Comparison of ENCODE assay signal across 11 mouse cellular contexts in genomic region chr1:36129126-36129525, GRCm38 (mm10).
DNase-seq lines count a peak whose midpoint lies in the region; ATAC-seq and TF ChIP-seq lines count a peak whose summit lies in the region.
"Had no signal": no experiment of that assay in that cellular context is flagged by ENCODE, and none has a peak within 500 bp of the region (broad histone marks: within the 10 kb centered on the region; RNA-seq: fewer than 3 reads in every experiment).

No protein-coding gene starts in this region.

- H3K4me1 ChIP-seq in lung, embryonic 14.5 days (ENCODE audit: insufficient read depth): no peaks in the 10 kb centered on the region; the same call in 1 of the 2 replicates
- no peaks in the 10 kb centered on the region for H3K4me1 ChIP-seq in lung, adult 2 months (ENCODE audit: control insufficient read depth, insufficient read depth, low read length)
- peaks cover 77% of the 10 kb centered on the region for H3K4me1 ChIP-seq in liver, embryonic 13.5 days (replicated peaks)

- H3K9ac ChIP-seq in lung, embryonic 14.5 days: no peak overlapping the region
- H3K9ac ChIP-seq in liver, embryonic 13.5 days: peak overlapping the region; percentile 18; the same call in 1 of the 2 replicates

- H3K27ac ChIP-seq in lung, embryonic 14.5 days (ENCODE audit: low read depth): no peak overlapping the region
- H3K27ac ChIP-seq in liver, embryonic 13.5 days: peak overlapping the region; percentile 90
- H3K27ac ChIP-seq: gastrocnemius, adult 2 months had no signal

- TF ChIP-seq CTCF in lung, embryonic 14.5 days (IDR thresholded peaks at IDR 0.05; ENCODE audit: low read depth): no peak
- no peak for TF ChIP-seq CTCF in lung, adult 2 months (IDR thresholded peaks at IDR 0.05; ENCODE audit: insufficient read depth, low read length)

- H3K27me3 ChIP-seq in lung, embryonic 14.5 days (ENCODE audit: insufficient read depth, low read length): no peaks in the 10 kb centered on the region
- 0 out of 2 replicates have a peak, but pooled peaks cover 2% of the 10 kb centered on the region for H3K27me3 ChIP-seq in liver, embryonic 13.5 days
- H3K27me3 ChIP-seq in splenic B cell, adult 2 months (ENCODE audit: control insufficient read depth, insufficient read depth, low read length, poor library complexity, severe bottlenecking): no peaks in the 10 kb centered on the region

- TF ChIP-seq POLR2A in lung, adult 2 months (IDR thresholded peaks at IDR 0.05; ENCODE audit: borderline replicate concordance, extremely low read depth, low read depth, low read length): no peak

- no peak overlapping the region for H3K4me2 ChIP-seq in lung, embryonic 14.5 days
- H3K4me2 ChIP-seq in liver, embryonic 13.5 days: no peak overlapping the region

- no peak for ATAC-seq in lung, embryonic 14.5 days (ENCODE audit: insufficient read depth)
- peak; percentile 68 for ATAC-seq in granulocyte monocyte progenitor cell, adult 5-6 weeks (replicated peaks; ENCODE audit: poor library complexity, severe bottlenecking)
- ATAC-seq in liver, embryonic 13.5 days (ENCODE audit: low read depth): no peak

- H3K9me3 ChIP-seq in lung, embryonic 14.5 days (ENCODE audit: low read depth, low read length): no peaks in the 10 kb centered on the region
- H3K9me3 ChIP-seq in liver, embryonic 13.5 days (replicated peaks): no peaks in the 10 kb centered on the region

- no peaks in the 10 kb centered on the region for H3K36me3 ChIP-seq in lung, embryonic 14.5 days (ENCODE audit: insufficient read depth)
- H3K36me3 ChIP-seq in liver, embryonic 13.5 days: no peaks in the 10 kb centered on the region
- no peaks in the 10 kb centered on the region for H3K36me3 ChIP-seq in splenic B cell, adult 2 months (ENCODE audit: control insufficient read depth, insufficient read depth, low read length, poor library complexity, severe bottlenecking)

- DNase-seq in lung, embryonic 14.5 days: peak; percentile 30
- no peak for DNase-seq in lung, adult 2 months
- no peak for DNase-seq in liver, embryonic 13.5 days
- DNase-seq in splenic B cell, adult 2 months (ENCODE audit: low read depth, low spot score): peak; percentile 54
- no peak for DNase-seq in gastrocnemius, adult 18-20 months (ENCODE audit: low spot score)
- no peak for DNase-seq in gastrocnemius, postnatal 14 days
- DNase-seq in thymus, postnatal 36 days: no peak
- DNase-seq: cerebellum, postnatal 14 days; gastrocnemius, adult 2 months; layer of hippocampus, postnatal 36 days had no signal

- 42% methylated on average over 4 of the region's 4 CpGs for WGBS in lung, embryonic 14.5 days
- 19% methylated on average over 4 of the region's 4 CpGs for WGBS in lung, adult 2 months
- WGBS in liver, embryonic 13.5 days (ENCODE audit: insufficient replicate concordance): 13% methylated on average over 4 of the region's 4 CpGs

- H3K4me3 ChIP-seq in lung, embryonic 14.5 days (ENCODE audit: low read depth, low read length): no peak overlapping the region
- no peak overlapping the region for H3K4me3 ChIP-seq in lung, adult 2 months (replicated peaks; ENCODE audit: extremely low read depth, low read depth, low read length)
- H3K4me3 ChIP-seq in liver, embryonic 13.5 days (replicated peaks): no peak overlapping the region
- H3K4me3 ChIP-seq: gastrocnemius, adult 2 months had no signal

- intact Hi-C loops in gastrocnemius, postnatal 14 days (cut with DNase I; ENCODE audit: low total_unique reads): no loop called here

Comparison
In these comparisons a context has a peak if more than half of its experiments do, and no peak if none do; other contexts are left out.
1. DNase-seq: peak in lung, embryonic 14.5 days (single experiment) and splenic B cell, adult 2 months (single experiment); none in lung, adult 2 months (single experiment), liver, embryonic 13.5 days (single experiment), gastrocnemius, adult 18-20 months (single experiment), gastrocnemius, postnatal 14 days (single experiment) and thymus, postnatal 36 days (0 of 2).